Mouse (Mus musculus): Measurements from ENCODE around the gene Rpl4. TPM values are rescaled to one million over a fixed set of nuclear protein-coding genes. Genes with fewer than 3 reads are reported as not detected.
"Not testable (repeated sequence)": the region's sequence is repeated elsewhere in the genome, so short reads cannot be mapped to it uniquely, and the experiment has no call there.

Rpl4 gene
- total RNA-seq, 2 experiments from 2014 or later, result 612 to 638 TPM

- no peak for DNase-seq (ENCODE audit: low spot score in 2 of 2)
Measured at GRCm38 (mm10) chr9:64197524-64197923, 24.3 kb downstream of the Rpl4 start.

- no peak for DNase-seq (ENCODE audit: low spot score in 2 of 2)
Measured at GRCm38 (mm10) chr9:64198068-64198762, 25.0 kb downstream of the Rpl4 start.

GRCm38 (mm10) chr9:64198763-64199418 is 25.7 kb downstream of the Rpl4 start:
- DNase-seq (ENCODE audit: low spot score in 2 of 2), result not testable (repeated sequence)

- DNase-seq (ENCODE audit: low spot score in 2 of 2), result no peak
Measured at GRCm38 (mm10) chr9:64199897-64200296, 26.7 kb downstream of the Rpl4 start.

- DNase-seq (ENCODE audit: low spot score in 2 of 2), result no peak
Measured at GRCm38 (mm10) chr9:64202331-64202730, 29.2 kb downstream of the Rpl4 start.

GRCm38 (mm10) chr9:64202866-64203265 is 29.7 kb downstream of the Rpl4 start:
- DNase-seq (ENCODE audit: low spot score in 2 of 2), result no peak

GRCm38 (mm10) chr9:64207509-64208084 is 34.4 kb downstream of the Rpl4 start:
- no peak for DNase-seq (ENCODE audit: low spot score in 2 of 2)

- no peak for DNase-seq (ENCODE audit: low spot score in 2 of 2)
Measured at GRCm38 (mm10) chr9:64214452-64214851, 41.3 kb downstream of the Rpl4 start.

- DNase-seq (ENCODE audit: low spot score in 2 of 2), result no peak
Measured at GRCm38 (mm10) chr9:64216090-64216489, 42.9 kb downstream of the Rpl4 start.

- DNase-seq (ENCODE audit: low spot score in 2 of 2), result no peak
Measured at GRCm38 (mm10) chr9:64216641-64217040, 43.5 kb downstream of the Rpl4 start.

GRCm38 (mm10) chr9:64217887-64218286 is 44.7 kb downstream of the Rpl4 start:
- no peak for DNase-seq (ENCODE audit: low spot score in 2 of 2)

GRCm38 (mm10) chr9:64219305-64219704 is 46.1 kb downstream of the Rpl4 start:
- no peak for DNase-seq (ENCODE audit: low spot score in 2 of 2)

GRCm38 (mm10) chr9:64219772-64220420 is 46.7 kb downstream of the Rpl4 start:
- DNase-seq (ENCODE audit: low spot score in 2 of 2), result no peak

- DNase-seq (ENCODE audit: low spot score in 2 of 2), result no peak
Measured at GRCm38 (mm10) chr9:64220603-64221002, 47.4 kb downstream of the Rpl4 start.

GRCm38 (mm10) chr9:64221480-64221879 is 48.3 kb downstream of the Rpl4 start:
- DNase-seq (ENCODE audit: low spot score in 2 of 2), result no peak

- DNase-seq (ENCODE audit: low spot score in 2 of 2), result no peak
Measured at GRCm38 (mm10) chr9:64222098-64222497, 48.9 kb downstream of the Rpl4 start.

- DNase-seq (ENCODE audit: low spot score in 2 of 2), result no peak
Measured at GRCm38 (mm10) chr9:64225805-64226204, 52.6 kb downstream of the Rpl4 start.

- DNase-seq (ENCODE audit: low spot score in 2 of 2), result no peak
Measured at GRCm38 (mm10) chr9:64227736-64228135, 54.6 kb downstream of the Rpl4 start.

All from layer of hippocampus, postnatal 10 days (tissue).